Mouse (Mus musculus): ENCODE measurements around the gene Htra1. TPM values are rescaled to one million over a fixed set of nuclear protein-coding genes. Genes with fewer than 3 reads are reported as not detected.

The Htra1 gene
- polyA plus RNA-seq, 1 experiment: 242 TPM

DNA sequence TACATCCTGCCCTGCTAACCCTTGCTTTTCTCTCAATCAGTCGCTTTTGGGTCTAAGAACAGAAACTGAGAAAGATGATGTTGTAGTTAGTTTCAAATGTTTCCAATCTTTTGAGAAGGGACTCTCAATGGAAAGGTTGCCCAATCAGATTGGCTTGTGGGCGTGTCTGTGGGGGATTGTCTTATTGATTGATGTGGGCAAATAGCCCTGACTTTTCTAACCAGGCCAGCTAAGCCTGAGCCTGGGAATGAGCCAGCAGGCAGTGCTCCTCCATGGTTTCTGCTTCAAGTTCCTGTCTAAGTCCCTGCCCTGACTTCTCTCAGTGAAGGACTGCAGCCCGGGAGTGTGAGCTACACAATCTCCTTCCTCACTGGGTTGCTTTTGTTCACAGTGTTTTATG is 53.5 kb downstream of the Htra1 start:
- H3K4me1 ChIP-seq (ENCODE audit: control insufficient read depth, insufficient read depth, low read length): no peaks in the 10 kb centered on the region

DNA sequence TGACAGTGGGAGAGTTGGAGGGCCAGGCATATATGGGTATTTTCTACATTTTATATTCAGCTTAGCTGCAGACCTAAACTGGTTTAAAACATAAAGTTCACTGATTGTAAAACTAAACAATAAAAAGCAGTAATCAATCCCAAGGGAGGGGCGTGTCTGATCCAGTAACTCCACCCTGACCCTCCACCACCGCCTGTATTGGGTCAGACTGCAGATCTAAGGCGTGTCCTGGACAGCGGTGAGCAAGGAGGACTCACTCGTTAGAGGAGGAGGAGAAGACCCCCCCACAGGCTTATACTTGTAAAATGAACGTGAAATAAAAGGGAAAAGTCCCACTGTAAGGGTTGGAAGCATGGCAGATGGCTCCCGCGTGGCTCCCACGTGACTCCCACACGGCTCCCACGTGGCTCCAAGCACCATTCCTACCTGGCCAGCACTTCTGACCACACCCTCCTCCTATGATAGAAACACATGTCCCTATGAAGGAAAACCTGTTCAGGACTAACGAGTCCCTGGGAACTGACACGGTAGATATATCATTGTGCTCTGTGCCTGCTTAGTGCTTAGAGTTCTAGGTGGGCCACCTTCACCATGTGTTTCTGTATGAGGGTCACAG is 55.4 kb downstream of the Htra1 start:
- Histone ChIP-seq H3K4me3 (ENCODE audit: insufficient read depth, low read length) (no peak overlapping the region), H3K27ac (ENCODE audit: insufficient read depth, low read length) (no peak overlapping the region), H3K4me1 (ENCODE audit: control insufficient read depth, insufficient read depth, low read length) (no peaks in the 10 kb centered on the region)
- TF ChIP-seq POLR2A (IDR thresholded peaks at IDR 0.05; ENCODE audit: low read depth, low read length) (no peak), CTCF (IDR thresholded peaks at IDR 0.05; ENCODE audit: borderline replicate concordance, insufficient read depth, low read length) (no peak)

More for the DNA sequence above, 53.5 kb downstream of the Htra1 start:
- H3K27ac ChIP-seq (ENCODE audit: insufficient read depth, low read length): no peak overlapping the region
- TF ChIP-seq CTCF (IDR thresholded peaks at IDR 0.05; ENCODE audit: borderline replicate concordance, insufficient read depth, low read length) (no peak), POLR2A (IDR thresholded peaks at IDR 0.05; ENCODE audit: low read depth, low read length) (no peak)
- H3K4me3 ChIP-seq (ENCODE audit: insufficient read depth, low read length): no peak overlapping the region

- no peak overlapping the region for H3K4me3 ChIP-seq (ENCODE audit: insufficient read depth, low read length)
- H3K27ac ChIP-seq (ENCODE audit: insufficient read depth, low read length): no peak overlapping the region
- TF ChIP-seq CTCF (IDR thresholded peaks at IDR 0.05; ENCODE audit: borderline replicate concordance, insufficient read depth, low read length) (peak; percentile 46; the same call in 1 of the 2 replicates), POLR2A (IDR thresholded peaks at IDR 0.05; ENCODE audit: low read depth, low read length) (no peak)
- no peaks in the 10 kb centered on the region for H3K4me1 ChIP-seq (ENCODE audit: control insufficient read depth, insufficient read depth, low read length)
These were observed 58.0 kb downstream of the Htra1 start for GRCm38 (mm10) chr7:130993907-130994306.

- TF ChIP-seq CTCF (IDR thresholded peaks at IDR 0.05; ENCODE audit: borderline replicate concordance, insufficient read depth, low read length) (no peak), POLR2A (IDR thresholded peaks at IDR 0.05; ENCODE audit: low read depth, low read length) (no peak)
- H3K4me3 ChIP-seq (ENCODE audit: insufficient read depth, low read length): no peak overlapping the region
- no peak overlapping the region for H3K27ac ChIP-seq (ENCODE audit: insufficient read depth, low read length)
- no peaks in the 10 kb centered on the region for H3K4me1 ChIP-seq (ENCODE audit: control insufficient read depth, insufficient read depth, low read length)
These were observed 66.2 kb downstream of the Htra1 start for GRCm38 (mm10) chr7:131001976-131002726.

DNA sequence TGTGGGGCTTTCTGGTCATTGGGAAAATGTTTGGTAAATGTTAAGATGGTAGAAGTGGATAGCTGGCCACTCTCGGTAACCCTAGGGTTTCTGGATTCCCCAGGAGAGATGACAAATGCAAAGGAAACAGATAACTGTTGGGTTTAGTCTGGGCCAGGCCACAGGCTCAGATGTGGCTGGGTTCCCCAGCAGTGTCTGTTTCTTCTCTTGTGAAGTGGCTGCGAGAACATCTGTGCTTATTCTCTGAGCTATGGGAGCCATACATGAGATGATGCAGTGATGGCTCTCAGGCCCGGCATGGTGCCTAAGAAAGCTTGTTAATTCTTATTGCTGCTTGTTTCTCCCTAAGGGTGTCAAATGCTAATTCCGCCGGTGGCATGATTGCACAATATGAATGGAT is 68.2 kb downstream of the Htra1 start:
- Histone ChIP-seq H3K4me1 (ENCODE audit: control insufficient read depth, insufficient read depth, low read length) (no peaks in the 10 kb centered on the region), H3K27ac (ENCODE audit: insufficient read depth, low read length) (no peak overlapping the region), H3K4me3 (ENCODE audit: insufficient read depth, low read length) (no peak overlapping the region)
- TF ChIP-seq POLR2A (IDR thresholded peaks at IDR 0.05; ENCODE audit: low read depth, low read length) (no peak), CTCF (IDR thresholded peaks at IDR 0.05; ENCODE audit: borderline replicate concordance, insufficient read depth, low read length) (no peak)

DNA sequence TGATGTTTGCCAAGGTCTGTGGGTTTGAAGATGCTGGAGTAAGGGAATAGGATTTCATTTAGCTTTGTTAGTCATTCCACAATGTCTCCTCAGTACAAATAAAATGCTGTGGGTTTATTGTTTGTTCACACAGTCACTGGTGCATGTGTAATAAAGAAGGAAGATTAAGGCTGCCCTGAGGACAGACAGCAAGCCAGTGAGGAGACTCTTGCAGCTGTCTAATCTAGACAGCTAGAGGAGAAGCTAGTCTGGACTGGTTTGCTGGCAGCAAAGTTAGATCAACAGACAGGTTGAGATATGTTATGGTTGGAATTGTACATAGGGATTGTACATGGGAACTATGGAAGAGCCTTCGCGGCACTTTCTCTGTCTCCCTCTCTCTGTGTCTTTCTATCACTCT is 71.3 kb downstream of the Htra1 start:
- H3K4me1 ChIP-seq (ENCODE audit: control insufficient read depth, insufficient read depth, low read length): no peaks in the 10 kb centered on the region
- no peak overlapping the region for H3K4me3 ChIP-seq (ENCODE audit: insufficient read depth, low read length)
- no peak overlapping the region for H3K27ac ChIP-seq (ENCODE audit: insufficient read depth, low read length)
- TF ChIP-seq CTCF (IDR thresholded peaks at IDR 0.05; ENCODE audit: borderline replicate concordance, insufficient read depth, low read length): no peak
- TF ChIP-seq POLR2A (IDR thresholded peaks at IDR 0.05; ENCODE audit: low read depth, low read length): no peak

DNA sequence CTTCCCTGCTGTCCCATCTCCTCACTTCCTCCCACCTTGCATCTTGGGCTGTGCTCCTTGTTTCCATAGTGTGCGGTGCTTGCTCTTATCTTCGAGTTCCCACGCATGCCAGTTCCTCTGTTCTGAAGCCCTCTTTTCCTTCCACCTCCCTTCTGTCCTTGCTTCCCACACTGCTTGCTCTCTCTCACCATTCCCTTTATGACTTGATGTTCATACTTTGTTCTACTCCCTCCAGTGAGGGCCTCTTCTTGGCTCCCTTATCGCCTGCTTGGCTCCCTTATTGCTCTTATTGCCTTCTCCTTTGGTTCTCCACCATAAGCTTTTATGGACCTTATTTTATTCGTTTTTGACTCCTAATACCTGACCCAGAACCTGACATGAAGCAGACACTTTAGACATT is 73.3 kb downstream of the Htra1 start:
- Histone ChIP-seq H3K4me3 (ENCODE audit: insufficient read depth, low read length) (no peak overlapping the region), H3K27ac (ENCODE audit: insufficient read depth, low read length) (no peak overlapping the region), H3K4me1 (ENCODE audit: control insufficient read depth, insufficient read depth, low read length) (no peaks in the 10 kb centered on the region)
- TF ChIP-seq CTCF (IDR thresholded peaks at IDR 0.05; ENCODE audit: borderline replicate concordance, insufficient read depth, low read length) (no peak), POLR2A (IDR thresholded peaks at IDR 0.05; ENCODE audit: low read depth, low read length) (no peak)

- no peak overlapping the region for H3K27ac ChIP-seq (ENCODE audit: insufficient read depth, low read length)
- H3K4me3 ChIP-seq (ENCODE audit: insufficient read depth, low read length): no peak overlapping the region
- TF ChIP-seq CTCF (IDR thresholded peaks at IDR 0.05; ENCODE audit: borderline replicate concordance, insufficient read depth, low read length): no peak
- TF ChIP-seq POLR2A (IDR thresholded peaks at IDR 0.05; ENCODE audit: low read depth, low read length): no peak
- no peaks in the 10 kb centered on the region for H3K4me1 ChIP-seq (ENCODE audit: control insufficient read depth, insufficient read depth, low read length)
These were observed 76.0 kb downstream of the Htra1 start for GRCm38 (mm10) chr7:131011901-131012300.

GRCm38 (mm10) chr7:131019181-131019580 is 83.3 kb downstream of the Htra1 start:
- H3K4me1 ChIP-seq (ENCODE audit: control insufficient read depth, insufficient read depth, low read length): no peaks in the 10 kb centered on the region
- H3K27ac ChIP-seq (ENCODE audit: insufficient read depth, low read length): no peak overlapping the region
- TF ChIP-seq POLR2A (IDR thresholded peaks at IDR 0.05; ENCODE audit: low read depth, low read length) (no peak), CTCF (IDR thresholded peaks at IDR 0.05; ENCODE audit: borderline replicate concordance, insufficient read depth, low read length) (no peak)
- no peak overlapping the region for H3K4me3 ChIP-seq (ENCODE audit: insufficient read depth, low read length)

- Histone ChIP-seq H3K4me3 (ENCODE audit: insufficient read depth, low read length) (no peak overlapping the region), H3K27ac (ENCODE audit: insufficient read depth, low read length) (no peak overlapping the region), H3K4me1 (ENCODE audit: control insufficient read depth, insufficient read depth, low read length) (no peaks in the 10 kb centered on the region)
- TF ChIP-seq POLR2A (IDR thresholded peaks at IDR 0.05; ENCODE audit: low read depth, low read length): no peak
- no peak for TF ChIP-seq CTCF (IDR thresholded peaks at IDR 0.05; ENCODE audit: borderline replicate concordance, insufficient read depth, low read length)
These were observed 88.9 kb downstream of the Htra1 start for GRCm38 (mm10) chr7:131024807-131025206.

Data from embryonic fibroblast, embryonic 13.5 days (primary cell).